15 mouse cellular contexts compared by ENCODE assay signal in the genomic region with DNA sequence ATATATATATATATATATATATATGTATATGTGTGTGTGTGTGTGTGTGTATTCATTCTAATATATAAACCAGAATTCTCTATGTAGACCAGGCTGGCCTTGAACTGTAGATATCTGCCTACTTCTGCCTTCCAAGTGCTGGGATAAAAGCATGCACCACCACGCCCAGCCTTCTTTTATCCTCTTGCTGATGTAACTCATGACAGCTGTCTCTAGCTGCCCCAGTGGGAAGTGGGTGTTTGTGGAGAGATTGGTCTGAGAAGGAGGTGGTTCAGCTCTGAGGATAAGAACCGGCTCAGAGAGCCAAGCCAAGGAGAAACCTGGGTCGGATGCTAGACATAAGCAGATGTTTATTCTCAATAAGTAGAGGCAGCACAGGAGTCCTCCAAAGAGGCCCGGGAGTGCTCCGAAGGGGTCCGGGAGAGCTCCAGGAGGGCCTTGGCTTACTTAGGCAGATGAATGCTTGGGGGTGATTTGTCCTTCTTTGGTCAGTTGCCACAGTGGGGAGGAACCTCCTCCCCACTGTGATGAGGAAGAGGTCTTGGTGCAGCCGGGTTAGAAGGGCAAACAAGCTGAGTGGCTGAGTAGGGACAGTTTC. TPM values are rescaled to one million over a fixed set of nuclear protein-coding genes. Genes with fewer than 3 reads are reported as not detected.
DNase-seq lines count a peak whose midpoint lies in the region; ATAC-seq and TF ChIP-seq lines count a peak whose summit lies in the region.
"Had no signal": no experiment of that assay in that cellular context is flagged by ENCODE, and none has a peak within 500 bp of the region (broad histone marks: within the 10 kb centered on the region; RNA-seq: fewer than 3 reads in every experiment).

No protein-coding gene starts in this region.

- peak overlapping the region; percentile 3; the same call in 1 of the 2 replicates for H3K27ac ChIP-seq in hindbrain, embryonic 10.5 days
- no peak overlapping the region for H3K27ac ChIP-seq in hindbrain, embryonic 14.5 days
- H3K27ac ChIP-seq in MEL (ENCODE audit: control insufficient read depth, low read depth, low read length) = peak overlapping the region; percentile 69
- no peak overlapping the region for H3K27ac ChIP-seq in limb, embryonic 13.5 days

- DNase-seq in hindbrain, embryonic 10.5 days (ENCODE audit: low spot score) = no peak
- no peak for DNase-seq in hindbrain, embryonic 14.5 days (ENCODE audit: low spot score)
- peak; percentile 40 for DNase-seq in 3134 (ENCODE audit: extremely low read depth, insufficient read length, low spot score)
- peak; percentile 90 for DNase-seq in MEL (ENCODE audit: low read depth, low spot score)
- no peak for DNase-seq in left cerebral cortex, adult 9 months (ENCODE audit: low spot score in 2 of 2)
- no peak for DNase-seq in adrenal gland, adult 2 months
- DNase-seq in cerebellum, adult 8-10 months = no peak
- DNase-seq: adrenal gland, adult 8-10 months; cerebellum, adult 11 months; thymus, postnatal 36 days had no signal

- no peak for ATAC-seq in hindbrain, embryonic 14.5 days (ENCODE audit: low FRiP score)
- ATAC-seq in limb, embryonic 13.5 days (ENCODE audit: low FRiP score, low read depth) = no peak

- H3K36me3 ChIP-seq in hindbrain, embryonic 10.5 days = no peaks in the 10 kb centered on the region
- no peaks in the 10 kb centered on the region for H3K36me3 ChIP-seq in hindbrain, embryonic 14.5 days (replicated peaks; ENCODE audit: control insufficient read depth, insufficient read depth)
- H3K36me3 ChIP-seq in MEL (ENCODE audit: control insufficient read depth in 1 of 2, insufficient read depth in 2 of 2, low read length in 2 of 2) = peaks cover 0 to 3% of the 10 kb centered on the region in 2 experiments; a peak in 2 of 4 replicates
- no peaks in the 10 kb centered on the region for H3K36me3 ChIP-seq in limb, embryonic 13.5 days

- TF ChIP-seq RAD21 in MEL (IDR thresholded peaks at IDR 0.05; ENCODE audit: low read depth, low read length) = no peak

- no peak overlapping the region for H3K4me3 ChIP-seq in hindbrain, embryonic 10.5 days
- H3K4me3 ChIP-seq in hindbrain, embryonic 14.5 days (replicated peaks; ENCODE audit: low read length) = no peak overlapping the region
- H3K4me3 ChIP-seq in MEL (ENCODE audit: control insufficient read depth in 1 of 2, insufficient read depth in 1 of 2, low read depth in 2 of 2, low read length in 2 of 2) = peak overlapping the region; percentile 35 to 59; a peak in 3 of 4 replicates
- H3K4me3 ChIP-seq in limb, embryonic 13.5 days = no peak overlapping the region

- H3K4me2 ChIP-seq in hindbrain, embryonic 14.5 days (replicated peaks) = no peak overlapping the region
- H3K4me2 ChIP-seq in limb, embryonic 13.5 days (replicated peaks) = peak overlapping the region; percentile 44

- peaks cover 24% of the 10 kb centered on the region for H3K4me1 ChIP-seq in hindbrain, embryonic 10.5 days (replicated peaks)
- H3K4me1 ChIP-seq in hindbrain, embryonic 14.5 days (replicated peaks; ENCODE audit: control insufficient read depth, insufficient read depth, low read length) = no peaks in the 10 kb centered on the region
- no peaks in the 10 kb centered on the region; a peak in 1 of 4 replicates for H3K4me1 ChIP-seq in MEL (ENCODE audit: control insufficient read depth in 1 of 2, insufficient read depth in 2 of 2, low read length in 2 of 2)
- H3K4me1 ChIP-seq in limb, embryonic 13.5 days = peaks cover 7% of the 10 kb centered on the region; the same call in 1 of the 2 replicates

- no peak; a peak in 1 of 4 replicates for TF ChIP-seq EP300 in MEL (IDR thresholded peaks at IDR 0.05; ENCODE audit: low read depth in 1 of 2, low read length in 2 of 2)

- no peaks in the 10 kb centered on the region; the same call in 1 of the 2 replicates for H3K79me2 ChIP-seq in MEL (ENCODE audit: control insufficient read depth, insufficient read depth, low read length, poor library complexity)

- no peak for TF ChIP-seq CTCF in MEL (IDR thresholded peaks at IDR 0.05 in 2 of 3, conservative IDR thresholded peaks at IDR 0.05 in 1 of 3; ENCODE audit: control insufficient read depth in 1 of 3, insufficient read depth in 1 of 3, low read depth in 2 of 3, low read length in 3 of 3, poor library complexity in 1 of 3, severe bottlenecking in 1 of 3)

- no peak for TF ChIP-seq POLR2A in MEL (IDR thresholded peaks at IDR 0.05; ENCODE audit: control insufficient read depth in 1 of 2, insufficient read depth in 1 of 2, low read depth in 1 of 2, low read length in 2 of 2, poor library complexity in 1 of 2)

- no peaks in the 10 kb centered on the region for H3K9me3 ChIP-seq in hindbrain, embryonic 10.5 days
- H3K9me3 ChIP-seq in hindbrain, embryonic 14.5 days (ENCODE audit: control insufficient read depth, low read length) = peaks cover 5% of the 10 kb centered on the region; the same call in 1 of the 2 replicates
- H3K9me3 ChIP-seq in MEL (replicated peaks; ENCODE audit: insufficient read depth, low read length) = no peaks in the 10 kb centered on the region
- H3K9me3 ChIP-seq in limb, embryonic 13.5 days = no peaks in the 10 kb centered on the region

- no peaks in the 10 kb centered on the region; the same call in 1 of the 2 replicates for H3K27me3 ChIP-seq in hindbrain, embryonic 10.5 days (ENCODE audit: insufficient read depth, poor library complexity, severe bottlenecking)
- no peaks in the 10 kb centered on the region for H3K27me3 ChIP-seq in hindbrain, embryonic 14.5 days (ENCODE audit: control insufficient read depth, insufficient read depth, low read length)
- H3K27me3 ChIP-seq in MEL (ENCODE audit: control insufficient read depth in 1 of 2, insufficient read depth in 2 of 2, low read length in 2 of 2) = no peaks in the 10 kb centered on the region
- peaks cover 7% of the 10 kb centered on the region; the same call in 1 of the 2 replicates for H3K27me3 ChIP-seq in limb, embryonic 13.5 days

- 57% methylated on average over 7 of the region's 7 CpGs for WGBS in hindbrain, embryonic 10.5 days
- 59% methylated on average over 7 of the region's 7 CpGs for WGBS in hindbrain, embryonic 14.5 days
- 61% methylated on average over 7 of the region's 7 CpGs for WGBS in limb, embryonic 13.5 days

- no peak overlapping the region for H3K9ac ChIP-seq in hindbrain, embryonic 14.5 days
- peak overlapping the region; percentile 62 for H3K9ac ChIP-seq in MEL (ENCODE audit: control insufficient read depth, low read depth, low read length, poor library complexity, severe bottlenecking)
- H3K9ac ChIP-seq in limb, embryonic 13.5 days = no peak overlapping the region

TF ChIP-seq in MEL, 35 proteins besides CTCF, POLR2A, EP300 and RAD21 (continues in another document):
- TF ChIP-seq TBP (IDR thresholded peaks at IDR 0.05; ENCODE audit: low read depth, low read length) = peak; percentile 99
- no peak; the same call in 1 of the 2 replicates for TF ChIP-seq MYC (IDR thresholded peaks at IDR 0.05; ENCODE audit: low read depth, low read length)
- TF ChIP-seq ZC3H11A (IDR thresholded peaks at IDR 0.05; ENCODE audit: low read depth, low read length) = no peak
- TF ChIP-seq MXI1 (IDR thresholded peaks at IDR 0.05; ENCODE audit: low read depth, low read length) = peak; percentile 71; the same call in 1 of the 2 replicates
- no peak for TF ChIP-seq POLR2AphosphoS2 (IDR thresholded peaks at IDR 0.05; ENCODE audit: low read length)
- peak; percentile 39; the same call in 1 of the 2 replicates for TF ChIP-seq KAT2A (conservative IDR thresholded peaks at IDR 0.05; ENCODE audit: low read depth, low read length)
- TF ChIP-seq SIN3A (IDR thresholded peaks at IDR 0.05; ENCODE audit: low read length) = 0 out of 2 replicates have a peak, but pooled peaks have one; percentile 7

RNA-seq across cellular contexts. Expression of a gene that starts 10.2 kb away (rescaled TPM):
- polyA plus RNA-seq in hindbrain, embryonic 10.5 days (2016; fragmentation: Nextera tagmentation; extraction: Ambion mirVana) = not detected in 2 replicates
- polyA plus RNA-seq in hindbrain, embryonic 14.5 days (2014; fragmentation: Nextera tagmentation; extraction: Ambion mirVana) = not detected in 2 replicates
- not detected in 2 replicates for total RNA-seq in MEL (2012; rRNA removed)
- not detected for polyA plus RNA-seq in MEL (2012; ENCODE audit: insufficient read depth in 1 of 2, insufficient read length in 2 of 2, low read depth in 1 of 2, low replicate concordance in 2 of 2, missing spikeins in 1 of 2)
- not detected in 2 replicates for polyA plus RNA-seq in limb, embryonic 13.5 days (2015; fragmentation: Nextera tagmentation; extraction: Ambion mirVana)
- total RNA-seq in adrenal gland, adult 2 months (2021) = not detected
- not detected in 2 replicates for polyA plus RNA-seq in adrenal gland, adult 2 months (2012; rRNA removed)
- total RNA-seq: adrenal gland, adult 8-10 months; megakaryocyte-erythroid progenitor cell, adult 5-6 weeks had no signal
- polyA plus RNA-seq: gonadal fat pad, adult 2 months; limb, embryonic 11.5 days had no signal

RNA-seq across cellular contexts. Expression of a gene that starts 10.9 kb away (rescaled TPM):
- 5.7 and 5.9 TPM in 2 replicates for polyA plus RNA-seq in hindbrain, embryonic 10.5 days (2016; fragmentation: Nextera tagmentation; extraction: Ambion mirVana)
- 15.1 and 16.2 TPM in 2 replicates for polyA plus RNA-seq in hindbrain, embryonic 14.5 days (2014; fragmentation: Nextera tagmentation; extraction: Ambion mirVana)
- total RNA-seq in MEL (2012; rRNA removed) = not detected in 2 replicates
- polyA plus RNA-seq in MEL (2012; ENCODE audit: insufficient read depth in 1 of 2, insufficient read length in 2 of 2, low read depth in 1 of 2, low replicate concordance in 2 of 2, missing spikeins in 1 of 2) = under 1 TPM in 1 of 2 experiments, not detected in 1; 0.03 TPM
- 7.9 and 8.2 TPM in 2 replicates for polyA plus RNA-seq in limb, embryonic 13.5 days (2015; fragmentation: Nextera tagmentation; extraction: Ambion mirVana)
- 10 to 100 TPM; 12.1 to 24.2 TPM for total RNA-seq in adrenal gland, adult 2 months (2021)
- polyA plus RNA-seq in adrenal gland, adult 2 months (2012; rRNA removed) = 21.5 and 28.3 TPM in 2 replicates

RNA-seq across cellular contexts. Expression of a gene that starts 23.7 kb away (rescaled TPM):
- polyA plus RNA-seq in hindbrain, embryonic 10.5 days (2016; fragmentation: Nextera tagmentation; extraction: Ambion mirVana) = not detected in 2 replicates
- polyA plus RNA-seq in hindbrain, embryonic 14.5 days (2014; fragmentation: Nextera tagmentation; extraction: Ambion mirVana) = not detected in 2 replicates
- not detected in 2 replicates for total RNA-seq in MEL (2012; rRNA removed)
- under 1 TPM in 1 of 2 experiments, not detected in 1; 0.06 TPM for polyA plus RNA-seq in MEL (2012; ENCODE audit: insufficient read depth in 1 of 2, insufficient read length in 2 of 2, low read depth in 1 of 2, low replicate concordance in 2 of 2, missing spikeins in 1 of 2)
- not detected in 2 replicates for polyA plus RNA-seq in limb, embryonic 13.5 days (2015; fragmentation: Nextera tagmentation; extraction: Ambion mirVana)
- not detected for total RNA-seq in adrenal gland, adult 2 months (2021)
- not detected in 2 replicates for polyA plus RNA-seq in adrenal gland, adult 2 months (2012; rRNA removed)
- total RNA-seq: adrenal gland, adult 8-10 months; ES-E14; megakaryocyte-erythroid progenitor cell, adult 5-6 weeks had no signal
- polyA plus RNA-seq: gonadal fat pad, adult 2 months; limb, embryonic 11.5 days had no signal

RNA-seq across cellular contexts. Expression of a gene that starts 29.6 kb away (rescaled TPM):
- 1.8 and 1.9 TPM in 2 replicates for polyA plus RNA-seq in hindbrain, embryonic 10.5 days (2016; fragmentation: Nextera tagmentation; extraction: Ambion mirVana)
- 0.30 and 0.44 TPM in 2 replicates for polyA plus RNA-seq in hindbrain, embryonic 14.5 days (2014; fragmentation: Nextera tagmentation; extraction: Ambion mirVana)
- 8.5 and 11.1 TPM in 2 replicates for total RNA-seq in MEL (2012; rRNA removed)
- polyA plus RNA-seq in MEL (2012; ENCODE audit: insufficient read depth in 1 of 2, insufficient read length in 2 of 2, low read depth in 1 of 2, low replicate concordance in 2 of 2, missing spikeins in 1 of 2) = 10 to 100 TPM in 1 of 2 experiments, not detected in 1; 11.2 TPM
- 8.3 and 9.4 TPM in 2 replicates for polyA plus RNA-seq in limb, embryonic 13.5 days (2015; fragmentation: Nextera tagmentation; extraction: Ambion mirVana)
- 1 to 10 TPM; 4.0 to 6.0 TPM for total RNA-seq in adrenal gland, adult 2 months (2021)
- polyA plus RNA-seq in adrenal gland, adult 2 months (2012; rRNA removed) = 11.4 and 11.9 TPM in 2 replicates

Comparison
In these comparisons a context has a peak if more than half of its experiments do, and no peak if none do; other contexts are left out.
1. H3K27ac ChIP-seq: peak in hindbrain, embryonic 10.5 days (single experiment) and MEL (single experiment); none in hindbrain, embryonic 14.5 days (single experiment) and limb, embryonic 13.5 days (single experiment).
2. DNase-seq: peak in 3134 (single experiment) and MEL (single experiment); none in hindbrain, embryonic 10.5 days (single experiment), hindbrain, embryonic 14.5 days (single experiment), left cerebral cortex, adult 9 months (0 of 2), adrenal gland, adult 2 months (single experiment) and cerebellum, adult 8-10 months (single experiment).
3. H3K4me3 ChIP-seq: peak in MEL (2 of 2); none in hindbrain, embryonic 10.5 days (single experiment), hindbrain, embryonic 14.5 days (single experiment) and limb, embryonic 13.5 days (single experiment).